Mouse (Mus musculus) forebrain, postnatal 0 days (tissue): ENCODE measurements around the gene Taok3. TPM values are rescaled to one million over a fixed set of nuclear protein-coding genes. Genes with fewer than 3 reads are reported as not detected.

Experiments
- ATAC-seq: fragments of 200-750 bp; cut with Nextera tagmentation; 2 replicates; pipeline ENCODE4 v1.8.0; 2017; ENCODE audit warnings: mild to moderate bottlenecking, moderate library complexity
- DNase-seq: peaks from one replicate; pipeline ENCODE4 v3.0.0-alpha.2; 2015
- H3K27ac ChIP-seq: fragments of 300-500 bp; sonication (generic); 2 replicates; pipeline ENCODE4 v1.5.1; 2014; ENCODE audit warnings: low read depth, mild to moderate bottlenecking, antibody characterized with exemption, low read length, moderate library complexity, mixed read lengths
- H3K27me3 ChIP-seq: fragments of 300-500 bp; sonication (generic); 2 replicates; pipeline ENCODE4 v1.6.1; 2014; ENCODE audit warnings: mild to moderate bottlenecking, low read length, mixed read lengths; ENCODE audit not compliant: insufficient read depth
- H3K36me3 ChIP-seq: fragments of 300-500 bp; sonication (generic); 2 replicates; pipeline ENCODE4 v1.6.1; 2014; ENCODE audit warnings: mild to moderate bottlenecking, moderate library complexity; ENCODE audit not compliant: insufficient read depth
- H3K4me1 ChIP-seq: fragments of 300-500 bp; sonication (generic); 2 replicates; pipeline ENCODE4 v1.6.1; 2014; ENCODE audit warnings: antibody characterized with exemption; ENCODE audit not compliant: insufficient read depth
- H3K4me2 ChIP-seq: fragments of 300-500 bp; sonication (generic); 2 replicates; pipeline ENCODE4 v1.6.1; 2014; ENCODE audit warnings: low read depth, mild to moderate bottlenecking, moderate library complexity
- H3K4me3 ChIP-seq: fragments of 300-500 bp; sonication (generic); 2 replicates; pipeline ENCODE4 v1.5.1; 2014; ENCODE audit warnings: low read depth, low read length, mixed read lengths
- H3K9ac ChIP-seq: fragments of 300-500 bp; sonication (generic); 2 replicates; pipeline ENCODE4 v1.6.1; 2014; ENCODE audit warnings: mild to moderate bottlenecking
- H3K9me3 ChIP-seq: fragments of 300-500 bp; sonication (generic); 2 replicates; pipeline ENCODE4 v1.6.1; 2016; ENCODE audit warnings: low read length
- CTCF ChIP-seq: sonication (generic); IDR thresholded peaks from 2 replicates; pipeline ENCODE4 v1.5.1; 2016; ENCODE audit warnings: antibody characterized with exemption, control low read depth, low read depth
- WGBS: fragments of 180-500 bp; shearing (Covaris S2); extraction: QIAGEN DNeasy Blood & Tissue Kit; methylation state at CpG from one replicate; pipeline ENCODE4 v1.1.7; 2014; 5-methylcytosine and 5-hydroxymethylcytosine counted together
- polyA plus RNA-seq: library from polyadenylated mRNA; unstranded; fragments of >200 nt; fragmentation: Nextera tagmentation; extraction: Ambion mirVana; gene quantifications from 2 replicates; pipeline ENCODE4 v1.2.1, GENCODE M21; 2015
- total RNA-seq: library from RNA; depleted of rRNA; stranded (reverse); fragments of >200 nt; gene quantifications from 2 replicates; pipeline ENCODE4 v1.2.3, GENCODE M21; 2014

The Taok3 gene
- total and polyA plus RNA-seq, 2 experiments from 2014 or later, result 37.2 to 57.6 TPM

DNA sequence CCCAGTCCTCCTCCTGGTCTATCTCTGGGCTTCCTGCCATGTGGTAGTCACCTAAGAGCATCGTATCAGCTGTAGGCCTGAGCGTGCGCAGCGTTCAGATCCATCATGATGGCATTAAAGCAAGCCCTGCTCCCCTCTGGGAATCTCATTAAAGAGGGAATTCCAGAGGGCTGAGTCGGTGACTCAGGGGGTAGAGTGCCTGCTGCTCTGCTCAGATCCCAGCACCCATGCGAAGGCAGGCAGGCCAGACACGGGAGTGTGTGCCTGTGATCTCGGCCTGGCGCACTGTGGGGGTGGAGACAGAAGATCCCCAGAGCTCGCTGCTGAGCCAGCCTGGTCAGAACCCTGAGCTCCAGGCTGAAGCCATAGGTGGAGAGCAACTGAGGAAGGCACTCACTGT lies 128.4 kb downstream of the Taok3 start:
- 32% methylated on average over 10 of the region's 10 CpGs for WGBS
- no peak for TF ChIP-seq CTCF
- Histone ChIP-seq H3K36me3 (peaks cover 26% of the 10 kb centered on the region), H3K4me1 (peaks cover 10% of the 10 kb centered on the region), H3K27ac (no peak overlapping the region), H3K4me3 (no peak overlapping the region), H3K9ac (no peak overlapping the region), H3K4me2 (no peak overlapping the region), H3K9me3 (no peaks in the 10 kb centered on the region), H3K27me3 (no peaks in the 10 kb centered on the region)
- no peak; the same call in 1 of the 2 replicates for ATAC-seq
- DNase-seq, result no peak

DNA sequence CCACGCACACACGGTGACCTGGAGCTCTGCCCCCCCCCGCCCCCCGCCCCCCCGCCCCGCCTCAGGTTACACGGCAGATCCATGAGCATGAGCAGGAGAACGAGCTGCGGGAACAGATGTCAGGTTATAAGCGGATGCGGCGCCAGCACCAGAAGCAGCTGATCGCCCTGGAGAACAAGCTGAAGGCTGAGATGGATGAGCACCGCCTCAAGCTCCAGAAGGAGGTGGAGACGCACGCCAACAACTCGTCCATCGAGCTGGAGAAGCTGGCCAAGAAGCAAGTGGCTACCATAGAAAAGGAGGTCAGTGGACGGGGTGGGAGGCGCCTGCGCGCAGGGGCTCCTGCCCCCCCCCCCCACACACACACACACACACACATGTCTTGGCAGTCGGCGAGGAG lies 130.9 kb downstream of the Taok3 start:
- WGBS, result 75% methylated on average over 24 of the region's 24 CpGs
- H3K27ac ChIP-seq, result no peak overlapping the region

DNA sequence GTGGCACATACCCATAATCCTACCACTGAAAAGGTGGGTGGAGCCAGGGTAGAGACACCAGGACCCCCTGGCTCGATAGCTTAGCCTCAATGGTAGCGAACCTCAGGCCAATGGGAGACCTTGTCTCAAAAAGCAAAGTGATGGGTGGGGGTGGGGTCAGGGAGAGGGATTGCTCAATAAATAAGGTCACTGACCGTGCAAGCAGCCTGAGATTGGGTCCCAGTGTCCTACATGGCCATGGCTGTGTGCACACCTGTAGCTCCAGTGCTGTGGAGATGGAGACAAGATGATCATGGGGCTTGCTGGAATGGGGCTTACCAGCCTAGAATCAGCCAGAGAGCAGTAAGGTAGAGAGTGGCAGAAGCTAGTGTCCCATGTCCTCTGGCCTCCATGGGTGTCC lies 131.8 kb downstream of the Taok3 start:
- Histone ChIP-seq H3K9me3 (no peaks in the 10 kb centered on the region), H3K27ac (no peak overlapping the region), H3K4me2 (no peak overlapping the region), H3K4me3 (no peak overlapping the region), H3K9ac (no peak overlapping the region), H3K4me1 (no peaks in the 10 kb centered on the region), H3K27me3 (no peaks in the 10 kb centered on the region), H3K36me3 (peaks cover 59% of the 10 kb centered on the region)
- DNase-seq (no peak), ATAC-seq (no peak)
- TF ChIP-seq CTCF, result no peak
- WGBS, result 93% methylated on average over 3 of the region's 3 CpGs

More for the DNA sequence above, 130.9 kb downstream of the Taok3 start:
- no peaks in the 10 kb centered on the region for H3K9me3 ChIP-seq
- no peak overlapping the region for H3K9ac ChIP-seq
- no peaks in the 10 kb centered on the region for H3K4me1 ChIP-seq
- DNase-seq (no peak), ATAC-seq (no peak)
- H3K27me3 ChIP-seq, result no peaks in the 10 kb centered on the region
- TF ChIP-seq CTCF, result no peak
- H3K4me3 ChIP-seq, result no peak overlapping the region
- peaks cover 49% of the 10 kb centered on the region for H3K36me3 ChIP-seq
- no peak overlapping the region for H3K4me2 ChIP-seq

- H3K9me3 ChIP-seq, result no peaks in the 10 kb centered on the region
- peaks cover 97% of the 10 kb centered on the region for H3K36me3 ChIP-seq
- no peak overlapping the region for H3K27ac ChIP-seq
- H3K9ac ChIP-seq, result no peak overlapping the region
- H3K27me3 ChIP-seq, result no peaks in the 10 kb centered on the region
- DNase-seq, result no peak
- no peak overlapping the region for H3K4me2 ChIP-seq
- no peak for ATAC-seq
- no peaks in the 10 kb centered on the region for H3K4me1 ChIP-seq
- no peak for TF ChIP-seq CTCF
- H3K4me3 ChIP-seq, result no peak overlapping the region
- 93% methylated on average over 15 of the region's 15 CpGs for WGBS
Observed at GRCm38 (mm10) chr5:117258276-117258675, 138.3 kb downstream of the Taok3 start.

GRCm38 (mm10) chr5:117263566-117263965 lies 143.6 kb downstream of the Taok3 start:
- H3K36me3 ChIP-seq, result peaks cover 86% of the 10 kb centered on the region
- ATAC-seq (no peak), DNase-seq (no peak)
- WGBS, result 89% methylated on average over 21 of the region's 21 CpGs
- no peaks in the 10 kb centered on the region for H3K27me3 ChIP-seq
- H3K9me3 ChIP-seq, result no peaks in the 10 kb centered on the region
- no peak overlapping the region for H3K27ac ChIP-seq
- H3K4me1 ChIP-seq, result no peaks in the 10 kb centered on the region
- TF ChIP-seq CTCF, result no peak
- H3K9ac ChIP-seq, result no peak overlapping the region
- H3K4me3 ChIP-seq, result no peak overlapping the region
- no peak overlapping the region for H3K4me2 ChIP-seq

DNA sequence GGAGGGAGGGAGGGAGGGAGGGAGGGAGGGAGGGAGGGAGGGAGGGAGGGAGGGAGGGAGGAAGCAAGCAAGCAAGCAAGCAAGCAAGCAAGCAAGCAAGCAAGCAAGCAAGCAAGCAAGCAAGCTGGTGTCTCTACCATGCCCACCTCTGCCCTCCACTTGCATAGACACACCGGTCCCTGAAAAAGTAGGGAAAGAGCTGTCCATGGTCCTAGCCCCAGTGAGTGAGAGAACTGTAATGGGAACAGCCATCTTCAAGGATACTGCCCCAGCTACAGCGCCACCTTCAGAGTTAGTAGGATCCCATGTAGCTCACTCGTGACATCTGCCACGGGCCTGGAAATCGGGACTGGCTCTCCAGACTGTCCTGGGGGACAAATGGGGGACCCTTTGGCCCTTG lies 144.8 kb downstream of the Taok3 start:
- no peaks in the 10 kb centered on the region for H3K9me3 ChIP-seq
- H3K9ac ChIP-seq, result no peak overlapping the region
- no peak overlapping the region for H3K4me2 ChIP-seq
- H3K36me3 ChIP-seq, result peaks cover 75% of the 10 kb centered on the region
- H3K27me3 ChIP-seq, result no peaks in the 10 kb centered on the region
- TF ChIP-seq CTCF, result no peak
- no peak for ATAC-seq
- H3K4me3 ChIP-seq, result no peak overlapping the region
- no peak overlapping the region for H3K27ac ChIP-seq
- DNase-seq, result no peak
- H3K4me1 ChIP-seq, result no peaks in the 10 kb centered on the region
- WGBS, result 49% methylated on average over 5 of the region's 5 CpGs

DNA sequence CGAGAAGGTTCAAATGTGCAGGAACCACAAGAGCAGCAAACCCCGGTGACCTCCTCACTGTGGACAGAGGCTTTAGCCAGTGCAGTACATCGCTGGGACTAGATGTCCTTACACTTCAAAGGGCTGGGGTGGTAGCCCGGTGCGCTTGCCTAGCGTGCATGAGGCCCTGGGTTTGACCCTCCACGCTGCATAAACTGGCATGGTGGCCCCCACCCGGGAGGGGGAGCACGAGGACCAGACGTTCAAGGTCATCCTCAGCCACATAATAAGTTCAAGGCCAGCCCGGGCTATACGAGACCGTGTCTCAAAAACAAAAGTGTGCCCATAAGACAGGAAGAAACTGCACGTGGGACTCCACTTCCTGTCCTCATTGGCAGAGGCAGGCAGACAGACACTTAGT lies 148.0 kb downstream of the Taok3 start:
- Histone ChIP-seq H3K4me3 (no peak overlapping the region), H3K9me3 (no peaks in the 10 kb centered on the region), H3K9ac (no peak overlapping the region), H3K27ac (no peak overlapping the region), H3K4me1 (no peaks in the 10 kb centered on the region), H3K27me3 (no peaks in the 10 kb centered on the region), H3K4me2 (no peak overlapping the region), H3K36me3 (peaks cover 56% of the 10 kb centered on the region)
- ATAC-seq (no peak), DNase-seq (no peak)
- TF ChIP-seq CTCF, result no peak
- WGBS, result 83% methylated on average over 14 of the region's 14 CpGs

GRCm38 (mm10) chr5:117268749-117269148 lies 148.8 kb downstream of the Taok3 start:
- Histone ChIP-seq H3K27ac (no peak overlapping the region), H3K4me2 (no peak overlapping the region), H3K4me1 (no peaks in the 10 kb centered on the region), H3K9me3 (no peaks in the 10 kb centered on the region), H3K9ac (no peak overlapping the region), H3K4me3 (no peak overlapping the region), H3K27me3 (no peaks in the 10 kb centered on the region), H3K36me3 (peaks cover 52% of the 10 kb centered on the region)
- ATAC-seq (no peak), DNase-seq (no peak)
- 48% methylated on average over 5 of the region's 5 CpGs for WGBS
- TF ChIP-seq CTCF, result no peak
